ENCODE assay signal across 12 mouse cellular contexts in the genomic region with DNA sequence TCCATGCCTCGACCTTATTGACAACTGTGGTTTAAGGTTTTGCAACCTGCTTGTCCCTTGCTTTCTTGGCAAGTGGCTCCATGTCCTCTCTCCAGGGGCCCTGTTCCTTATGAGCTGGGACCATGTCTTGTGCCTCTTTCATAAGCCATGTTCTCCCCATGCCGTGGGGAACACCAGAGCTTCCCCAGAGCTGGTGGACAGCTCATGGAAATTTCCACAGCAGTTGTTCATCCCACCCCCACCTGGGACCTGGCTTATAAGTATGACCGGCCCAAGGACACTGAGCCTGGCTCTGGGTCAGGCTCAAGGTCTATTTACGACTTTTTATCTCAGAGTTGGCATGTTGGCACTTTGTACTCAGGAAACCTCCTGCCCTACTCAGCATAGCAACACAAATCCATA. TPM values are rescaled to one million over a fixed set of nuclear protein-coding genes. Genes with fewer than 3 reads are reported as not detected.
A peak's percentile ranks its signal among the peaks of the same experiment; 100 is the strongest.
DNase-seq lines count a peak whose midpoint lies in the region; ATAC-seq and TF ChIP-seq lines count a peak whose summit lies in the region.
"Had no signal": no experiment of that assay in that cellular context is flagged by ENCODE, and none has a peak within 500 bp of the region (broad histone marks: within the 10 kb centered on the region; RNA-seq: fewer than 3 reads in every experiment).

No protein-coding gene starts in this region.

- no peak overlapping the region for H3K9ac ChIP-seq in kidney, embryonic 14.5 days (ENCODE audit: low read depth, low read length)
- H3K9ac ChIP-seq: midbrain, embryonic 13.5 days; neural tube, embryonic 15.5 days had no signal

- no peaks in the 10 kb centered on the region for H3K27me3 ChIP-seq in kidney, adult 2 months (replicated peaks; ENCODE audit: control insufficient read depth, insufficient read depth, low read length)
- H3K27me3 ChIP-seq in kidney, embryonic 14.5 days (ENCODE audit: control insufficient read depth, insufficient read depth, low read length), result no peaks in the 10 kb centered on the region
- H3K27me3 ChIP-seq: midbrain, embryonic 13.5 days; neural tube, embryonic 15.5 days had no signal

- TF ChIP-seq POLR2A in kidney, adult 2 months (IDR thresholded peaks at IDR 0.05; ENCODE audit: low read depth, low read length), result no peak

- H3K4me3 ChIP-seq in kidney, adult 2 months (ENCODE audit: insufficient read depth, low read depth, low read length), result no peak overlapping the region
- H3K4me3 ChIP-seq in kidney, embryonic 14.5 days (ENCODE audit: low read length), result no peak overlapping the region
- H3K4me3 ChIP-seq: midbrain, embryonic 13.5 days; neural tube, embryonic 15.5 days had no signal

- peak overlapping the region; percentile 91 for H3K27ac ChIP-seq in kidney, adult 2 months (ENCODE audit: insufficient read depth, low read depth, low read length)
- H3K27ac ChIP-seq in kidney, embryonic 14.5 days (ENCODE audit: low read depth, low read length), result no peak overlapping the region
- H3K27ac ChIP-seq: midbrain, embryonic 13.5 days; neural tube, embryonic 15.5 days had no signal

- no peaks in the 10 kb centered on the region for H3K36me3 ChIP-seq in kidney, adult 2 months (ENCODE audit: control insufficient read depth, insufficient read depth, low read length)
- no peaks in the 10 kb centered on the region for H3K36me3 ChIP-seq in kidney, embryonic 14.5 days (ENCODE audit: control insufficient read depth, insufficient read depth, low read length)
- H3K36me3 ChIP-seq: midbrain, embryonic 13.5 days; neural tube, embryonic 15.5 days had no signal

- 0 out of 2 replicates have a peak, but pooled peaks have one; percentile 67 for ATAC-seq in cerebellum, adult (ENCODE audit: insufficient number of reproducible peaks, low FRiP score, low TSS enrichment)
- no peak for ATAC-seq in kidney, embryonic 14.5 days (ENCODE audit: low FRiP score, low TSS enrichment)
- ATAC-seq in inflammation-experienced regulatory T-cells, adult 6 months, result no peak
- ATAC-seq: midbrain, embryonic 13.5 days had no signal

- H3K4me1 ChIP-seq in kidney, adult 2 months (ENCODE audit: control insufficient read depth, insufficient read depth, low read length), result peaks cover 32% of the 10 kb centered on the region
- no peaks in the 10 kb centered on the region for H3K4me1 ChIP-seq in kidney, embryonic 14.5 days (ENCODE audit: control insufficient read depth, insufficient read depth, low read length)
- H3K4me1 ChIP-seq: midbrain, embryonic 13.5 days; neural tube, embryonic 15.5 days had no signal

- 38% methylated on average over 4 of the region's 4 CpGs for WGBS in kidney, adult 2 months
- WGBS in kidney, embryonic 14.5 days, result 85% methylated on average over 4 of the region's 4 CpGs

- no peak overlapping the region for H3K4me2 ChIP-seq in kidney, embryonic 14.5 days (replicated peaks; ENCODE audit: low read depth, low read length)
- H3K4me2 ChIP-seq: midbrain, embryonic 13.5 days; neural tube, embryonic 15.5 days had no signal

- no peak for DNase-seq in cerebellum, adult 11-12 months
- DNase-seq in kidney, adult 2 months, result peak; percentile 75
- peak; percentile 67 for DNase-seq in gastrocnemius, postnatal 25 days
- DNase-seq in kidney, postnatal 25 days, result peak; percentile 42 to 75
- DNase-seq in spleen, postnatal 10 days (ENCODE audit: low spot score in 2 of 2), result no peak
- DNase-seq: left cerebral cortex, postnatal 4 days; thymus, postnatal 14 days had no signal

- TF ChIP-seq CTCF in kidney, adult 2 months (conservative IDR thresholded peaks at IDR 0.05; ENCODE audit: insufficient read depth, insufficient read length, low read depth, low read length), result no peak

- H3K9me3 ChIP-seq in kidney, embryonic 14.5 days (ENCODE audit: control insufficient read depth, low read length), result 0 out of 2 replicates have a peak, but pooled peaks cover under 1% of the 10 kb centered on the region
- H3K9me3 ChIP-seq: neural tube, embryonic 15.5 days had no signal

RNA-seq across cellular contexts. Expression of a gene that starts 10.6 kb away (rescaled TPM):
- 157 and 179 TPM in 2 replicates for polyA plus RNA-seq in kidney, adult 2 months (2012; rRNA removed)
- polyA plus RNA-seq in kidney, embryonic 14.5 days (2014; fragmentation: Nextera tagmentation; extraction: Ambion mirVana), result 6.0 and 10.4 TPM in 2 replicates
- 100 to 1,000 TPM; 871 to 916 TPM for total RNA-seq in gastrocnemius, postnatal 25 days (2021)
- polyA plus RNA-seq in inflammation-experienced regulatory T-cells, adult 6 months (2017; shearing (Covaris generic)), result 10 to 100 TPM; 25.8 to 50.3 (median 43.8) TPM

RNA-seq across cellular contexts. Expression of a gene that starts 53.2 kb away (rescaled TPM):
- polyA plus RNA-seq in kidney, adult 2 months (2012; rRNA removed), result 41.3 and 44.6 TPM in 2 replicates
- 15.4 and 17.1 TPM in 2 replicates for polyA plus RNA-seq in kidney, embryonic 14.5 days (2014; fragmentation: Nextera tagmentation; extraction: Ambion mirVana)
- total RNA-seq in gastrocnemius, postnatal 25 days (2021), result 1 to 10 TPM; 6.8 to 8.4 TPM
- polyA plus RNA-seq in inflammation-experienced regulatory T-cells, adult 6 months (2017; shearing (Covaris generic)), result 100 to 1,000 TPM in 2 of 3 experiments, 10 to 100 TPM in 1; 83.5 to 124 (median 120) TPM

Comparison
In these comparisons a context has a peak if more than half of its experiments do, and no peak if none do; other contexts are left out.
1. DNase-seq: peak in kidney, adult 2 months (single experiment), gastrocnemius, postnatal 25 days (single experiment) and kidney, postnatal 25 days (2 of 2); none in cerebellum, adult 11-12 months (single experiment) and spleen, postnatal 10 days (0 of 2).